ENCODE assay signal across 18 mouse cellular contexts in the genomic region with DNA sequence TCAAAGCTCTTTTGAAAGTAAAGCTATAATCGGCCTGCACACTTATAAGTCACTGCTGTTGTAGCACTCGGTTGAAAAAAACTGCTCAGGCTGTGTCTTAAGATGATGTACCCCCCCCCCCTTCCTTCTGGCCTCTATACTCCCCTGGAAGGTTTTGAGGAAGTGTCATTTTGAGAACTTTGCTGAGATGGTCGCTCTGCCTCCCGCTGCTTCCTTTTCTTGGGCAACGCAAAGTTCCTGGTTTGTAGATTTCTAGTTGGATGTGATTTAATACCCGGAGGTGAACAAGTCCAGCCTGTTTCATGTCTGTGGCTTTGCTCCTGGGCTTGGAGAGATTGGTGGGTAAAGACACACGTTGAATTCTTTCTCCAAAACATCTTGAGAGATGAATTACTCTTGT. TPM values are rescaled to one million over a fixed set of nuclear protein-coding genes. Genes with fewer than 3 reads are reported as not detected.
DNase-seq lines count a peak whose midpoint lies in the region; ATAC-seq and TF ChIP-seq lines count a peak whose summit lies in the region.
"Had no signal": no experiment of that assay in that cellular context is flagged by ENCODE, and none has a peak within 500 bp of the region (broad histone marks: within the 10 kb centered on the region; RNA-seq: fewer than 3 reads in every experiment).

No protein-coding gene starts in this region.

- no peaks in the 10 kb centered on the region for H3K36me3 ChIP-seq in embryonic facial prominence, embryonic 15.5 days
- H3K36me3 ChIP-seq in splenic B cell, adult 2 months (ENCODE audit: control insufficient read depth, insufficient read depth, low read length, poor library complexity, severe bottlenecking), result no peaks in the 10 kb centered on the region

- peaks cover 56% of the 10 kb centered on the region for H3K4me1 ChIP-seq in embryonic facial prominence, embryonic 15.5 days
- H3K4me1 ChIP-seq in lung, adult 2 months (ENCODE audit: control insufficient read depth, insufficient read depth, low read length), result no peaks in the 10 kb centered on the region

- H3K27ac ChIP-seq in embryonic facial prominence, embryonic 15.5 days (replicated peaks), result peak overlapping the region; percentile 53; the same call in 1 of the 2 replicates
- H3K27ac ChIP-seq: liver, embryonic 14.5 days; midbrain, embryonic 12.5 days had no signal

- 46% methylated on average over 7 of the region's 7 CpGs for WGBS in embryonic facial prominence, embryonic 15.5 days
- WGBS in lung, adult 2 months, result 63% methylated on average over 7 of the region's 7 CpGs

- no peak overlapping the region for H3K4me2 ChIP-seq in embryonic facial prominence, embryonic 15.5 days (replicated peaks)
- H3K4me2 ChIP-seq: midbrain, embryonic 12.5 days had no signal

- no peak overlapping the region for H3K9ac ChIP-seq in embryonic facial prominence, embryonic 15.5 days
- H3K9ac ChIP-seq: liver, embryonic 14.5 days; midbrain, embryonic 12.5 days had no signal

- DNase-seq in heart, adult 11 months, result peak; percentile 93
- no peak for DNase-seq in heart, postnatal 4 days
- peak; percentile 33 for DNase-seq in A20 (ENCODE audit: low read depth, low spot score)
- DNase-seq in splenic B cell, adult 2 months (ENCODE audit: low read depth, low spot score), result peak; percentile 47
- no peak for DNase-seq in urinary bladder, adult 2 months (ENCODE audit: low spot score)
- no peak for DNase-seq in lung, postnatal 36 days
- DNase-seq in lung, adult 2 months, result no peak
- DNase-seq: B cell, adult 2 months; cerebellum, adult 18-20 months; kidney, adult 9 months; lung, postnatal 10 days; right cerebral cortex, postnatal 25 days had no signal

- ATAC-seq in embryonic facial prominence, embryonic 15.5 days (ENCODE audit: insufficient number of reproducible peaks, low FRiP score, low TSS enrichment, low read depth), result no peak
- ATAC-seq: forebrain, embryonic 16.5 days; hindbrain, embryonic 16.5 days had no signal

- TF ChIP-seq POLR2A in lung, adult 2 months (IDR thresholded peaks at IDR 0.05; ENCODE audit: borderline replicate concordance, extremely low read depth, low read depth, low read length), result no peak

- H3K9me3 ChIP-seq in embryonic facial prominence, embryonic 15.5 days (replicated peaks), result no peaks in the 10 kb centered on the region
- H3K9me3 ChIP-seq: midbrain, embryonic 12.5 days had no signal

- no peak for TF ChIP-seq CTCF in lung, adult 2 months (IDR thresholded peaks at IDR 0.05; ENCODE audit: insufficient read depth, low read length)

- no peaks in the 10 kb centered on the region for H3K27me3 ChIP-seq in embryonic facial prominence, embryonic 15.5 days
- H3K27me3 ChIP-seq in splenic B cell, adult 2 months (ENCODE audit: control insufficient read depth, insufficient read depth, low read length, poor library complexity, severe bottlenecking), result no peaks in the 10 kb centered on the region
- H3K27me3 ChIP-seq: midbrain, embryonic 12.5 days had no signal

- no peak overlapping the region for H3K4me3 ChIP-seq in embryonic facial prominence, embryonic 15.5 days (replicated peaks)
- no peak overlapping the region for H3K4me3 ChIP-seq in lung, adult 2 months (replicated peaks; ENCODE audit: extremely low read depth, low read depth, low read length)
- H3K4me3 ChIP-seq: erythroblast, embryonic 14.5 days; midbrain, embryonic 12.5 days had no signal

RNA-seq across cellular contexts. Expression of a gene that starts 33.2 kb away (rescaled TPM):
- 10 to 100 TPM; 24.6 to 28.6 TPM for total RNA-seq in heart, postnatal 4 days (2021)
- polyA plus RNA-seq in embryonic facial prominence, embryonic 15.5 days (2015; fragmentation: Nextera tagmentation; extraction: Ambion mirVana), result 101 and 108 TPM in 2 replicates
- polyA plus RNA-seq in urinary bladder, adult 2 months (2012; rRNA removed), result 15.7 and 23.2 TPM in 2 replicates
- 18.5 and 19.9 TPM in 2 replicates for polyA plus RNA-seq in lung, adult 2 months (2012; rRNA removed)

Comparison
In these comparisons a context has a peak if more than half of its experiments do, and no peak if none do; other contexts are left out.
1. DNase-seq: peak in heart, adult 11 months (single experiment), A20 (single experiment) and splenic B cell, adult 2 months (single experiment); none in heart, postnatal 4 days (single experiment), urinary bladder, adult 2 months (single experiment), lung, postnatal 36 days (single experiment) and lung, adult 2 months (single experiment).